In genomic region chr5:31571023-31571608, GRCm38 (mm10) we compare ENCODE assay signal across 9 mouse cellular contexts. TPM values are rescaled to one million over a fixed set of nuclear protein-coding genes. Genes with fewer than 3 reads are reported as not detected.
A peak's percentile ranks its signal among the peaks of the same experiment; 100 is the strongest.
DNase-seq lines count a peak whose midpoint lies in the region; ATAC-seq lines count a peak whose summit lies in the region.
"Had no signal": no experiment of that assay in that cellular context is flagged by ENCODE, and none has a peak within 500 bp of the region (broad histone marks: within the 10 kb centered on the region; RNA-seq: fewer than 3 reads in every experiment).

No protein-coding gene starts in this region.

- H3K9ac ChIP-seq in forebrain, embryonic 16.5 days (replicated peaks; ENCODE audit: low read depth, low read length): no peak overlapping the region
- H3K9ac ChIP-seq in hindbrain, embryonic 11.5 days (ENCODE audit: low read depth, low read length): no peak overlapping the region

- peaks cover 26% of the 10 kb centered on the region for H3K79me2 ChIP-seq in macrophage (ENCODE audit: inconsistent target)

- DNase-seq in adrenal gland, postnatal 14 days: peak; percentile 80
- no peak for DNase-seq in hindbrain, embryonic 11.5 days (ENCODE audit: low spot score)
- peak; percentile 42 to 71 for DNase-seq in left cerebral cortex, adult 9 months (ENCODE audit: low spot score in 2 of 2)
- peak; percentile 42 for DNase-seq in splenic B cell, adult 2 months (ENCODE audit: low read depth, low spot score)

- H3K27me3 ChIP-seq in forebrain, embryonic 16.5 days (replicated peaks; ENCODE audit: control insufficient read depth, insufficient read depth, low read length): no peaks in the 10 kb centered on the region
- H3K27me3 ChIP-seq in hindbrain, embryonic 11.5 days (ENCODE audit: control insufficient read depth, insufficient read depth, low read length): no peaks in the 10 kb centered on the region
- no peaks in the 10 kb centered on the region for H3K27me3 ChIP-seq in splenic B cell, adult 2 months (ENCODE audit: control insufficient read depth, insufficient read depth, low read length, poor library complexity, severe bottlenecking)

- no peaks in the 10 kb centered on the region for H3K36me3 ChIP-seq in forebrain, embryonic 16.5 days (ENCODE audit: control insufficient read depth, insufficient read depth)
- H3K36me3 ChIP-seq in hindbrain, embryonic 11.5 days (ENCODE audit: control insufficient read depth, insufficient read depth, low read length): no peaks in the 10 kb centered on the region
- no peaks in the 10 kb centered on the region for H3K36me3 ChIP-seq in macrophage (ENCODE audit: inconsistent target)
- no peaks in the 10 kb centered on the region for H3K36me3 ChIP-seq in splenic B cell, adult 2 months (ENCODE audit: control insufficient read depth, insufficient read depth, low read length, poor library complexity, severe bottlenecking)

- H3K4me3 ChIP-seq in forebrain, embryonic 16.5 days (replicated peaks; ENCODE audit: low read length): no peak overlapping the region
- no peak overlapping the region for H3K4me3 ChIP-seq in hindbrain, embryonic 11.5 days (ENCODE audit: low read depth, low read length)
- peak overlapping the region; percentile 38 for H3K4me3 ChIP-seq in macrophage (ENCODE audit: inconsistent target)
- H3K4me3 ChIP-seq: erythroblast, embryonic 14.5 days had no signal

- WGBS in forebrain, embryonic 16.5 days: 18% methylated on average over 20 of the region's 20 CpGs
- WGBS in hindbrain, embryonic 11.5 days: 16% methylated on average over 20 of the region's 20 CpGs
- WGBS in macrophage (ENCODE audit: missing documents): 2% methylated on average over 20 of the region's 20 CpGs

- no peak overlapping the region for H3K27ac ChIP-seq in forebrain, embryonic 16.5 days (ENCODE audit: low read length)
- no peak overlapping the region for H3K27ac ChIP-seq in hindbrain, embryonic 11.5 days (ENCODE audit: low read depth, low read length)
- peak overlapping the region; percentile 98 for H3K27ac ChIP-seq in macrophage

- H3K4me1 ChIP-seq in forebrain, embryonic 16.5 days (replicated peaks; ENCODE audit: control insufficient read depth, insufficient read depth, low read length): peaks cover 5% of the 10 kb centered on the region; the same call in 1 of the 2 replicates
- H3K4me1 ChIP-seq in hindbrain, embryonic 11.5 days (replicated peaks; ENCODE audit: control insufficient read depth, insufficient read depth, low read length): no peaks in the 10 kb centered on the region

- peak overlapping the region; percentile 34; the same call in 1 of the 2 replicates for H3K4me2 ChIP-seq in forebrain, embryonic 16.5 days (ENCODE audit: low read length)
- H3K4me2 ChIP-seq in hindbrain, embryonic 11.5 days (replicated peaks; ENCODE audit: low read depth, low read length): peak overlapping the region; percentile 11; the same call in 1 of the 2 replicates

- peak; percentile 20 for ATAC-seq in CD4-positive, CD25-positive, alpha-beta regulatory T cell, adult 4 months
- ATAC-seq in forebrain, embryonic 16.5 days: no peak
- no peak for ATAC-seq in hindbrain, embryonic 11.5 days (ENCODE audit: low FRiP score)
- no peak for ATAC-seq in erythroblast, adult 5-6 weeks (replicated peaks; ENCODE audit: low FRiP score, poor library complexity, severe bottlenecking)

- no peaks in the 10 kb centered on the region for H3K9me3 ChIP-seq in forebrain, embryonic 16.5 days (ENCODE audit: control insufficient read depth, low read length)
- H3K9me3 ChIP-seq in hindbrain, embryonic 11.5 days (ENCODE audit: control insufficient read depth, low read length): no peaks in the 10 kb centered on the region

RNA-seq across cellular contexts. Expression of gene Mrpl33, which starts 25.6 kb away (rescaled TPM):
- polyA plus RNA-seq in CD4-positive, CD25-positive, alpha-beta regulatory T cell, adult 4 months (2017; shearing (Covaris generic)): 100 to 1,000 TPM; 231 to 312 TPM
- 300 and 306 TPM in 2 replicates for total RNA-seq in adrenal gland, postnatal 14 days (2021)
- polyA plus RNA-seq in forebrain, embryonic 16.5 days (2015; fragmentation: Nextera tagmentation; extraction: Ambion mirVana): 196 and 213 TPM in 2 replicates
- polyA plus RNA-seq in hindbrain, embryonic 11.5 days (2014; fragmentation: Nextera tagmentation; extraction: Ambion mirVana): 213 and 215 TPM in 2 replicates
- total RNA-seq in macrophage (2018; cell fraction: chromatin; rRNA removed): 10 to 100 TPM in 25 of 26 experiments, 1 to 10 TPM in 1; 10.0 to 81.9 (median 34.8) TPM
- 100 to 1,000 TPM in 24 of 26 experiments, 10 to 100 TPM in 2; 95.5 to 185 (median 126) TPM for total RNA-seq in macrophage (2018; cell fraction: cytosol; rRNA removed)
- total RNA-seq in macrophage (2018; cell fraction: nucleus; rRNA removed): 100 to 1,000 TPM in 2 of 26 experiments, 10 to 100 TPM in 24; 24.9 to 103 (median 51.3) TPM
- 82.1 to 184 TPM (median 121 TPM) in 3 replicates for polyA plus RNA-seq in macrophage (2018)
- 101 TPM in 2 replicates for total RNA-seq in erythroblast, adult 5-6 weeks (2015; ENCODE audit: low replicate concordance)
- 42.5 and 55.5 TPM in 2 replicates for total RNA-seq in erythroblast, adult 5-6 weeks (2017; ENCODE audit: low replicate concordance)

RNA-seq across cellular contexts. Expression of gene Supt7l, which starts 43.5 kb away (rescaled TPM):
- polyA plus RNA-seq in CD4-positive, CD25-positive, alpha-beta regulatory T cell, adult 4 months (2017; shearing (Covaris generic)): 10 to 100 TPM; 16.4 to 24.3 TPM
- 18.6 and 20.1 TPM in 2 replicates for total RNA-seq in adrenal gland, postnatal 14 days (2021)
- polyA plus RNA-seq in forebrain, embryonic 16.5 days (2015; fragmentation: Nextera tagmentation; extraction: Ambion mirVana): 28.5 and 29.4 TPM in 2 replicates
- 21.3 and 27.4 TPM in 2 replicates for polyA plus RNA-seq in hindbrain, embryonic 11.5 days (2014; fragmentation: Nextera tagmentation; extraction: Ambion mirVana)
- total RNA-seq in macrophage (2018; cell fraction: chromatin; rRNA removed): 10 to 100 TPM in 22 of 26 experiments, 1 to 10 TPM in 4; 5.2 to 38.6 (median 22.7) TPM
- 10 to 100 TPM in 23 of 26 experiments, 1 to 10 TPM in 3; 8.9 to 17.8 (median 15.0) TPM for total RNA-seq in macrophage (2018; cell fraction: cytosol; rRNA removed)
- total RNA-seq in macrophage (2018; cell fraction: nucleus; rRNA removed): 10 to 100 TPM in 22 of 26 experiments, 1 to 10 TPM in 4; 6.1 to 45.5 (median 19.1) TPM
- polyA plus RNA-seq in macrophage (2018): 11.8 to 14.0 TPM (median 13.9 TPM) in 3 replicates
- total RNA-seq in erythroblast, adult 5-6 weeks (2015; ENCODE audit: low replicate concordance): 11.5 and 13.3 TPM in 2 replicates
- 17.8 and 20.8 TPM in 2 replicates for total RNA-seq in erythroblast, adult 5-6 weeks (2017; ENCODE audit: low replicate concordance)

RNA-seq across cellular contexts. Expression of gene Slc4a1ap, which starts 44.3 kb away (rescaled TPM):
- 10 to 100 TPM; 21.8 to 31.2 TPM for polyA plus RNA-seq in CD4-positive, CD25-positive, alpha-beta regulatory T cell, adult 4 months (2017; shearing (Covaris generic))
- 30.1 and 30.4 TPM in 2 replicates for total RNA-seq in adrenal gland, postnatal 14 days (2021)
- 29.7 and 32.7 TPM in 2 replicates for polyA plus RNA-seq in forebrain, embryonic 16.5 days (2015; fragmentation: Nextera tagmentation; extraction: Ambion mirVana)
- 33.4 and 34.9 TPM in 2 replicates for polyA plus RNA-seq in hindbrain, embryonic 11.5 days (2014; fragmentation: Nextera tagmentation; extraction: Ambion mirVana)
- 100 to 1,000 TPM in 3 of 26 experiments, 10 to 100 TPM in 23; 28.1 to 115 (median 73.0) TPM for total RNA-seq in macrophage (2018; cell fraction: chromatin; rRNA removed)
- 10 to 100 TPM; 18.8 to 38.6 (median 29.6) TPM for total RNA-seq in macrophage (2018; cell fraction: cytosol; rRNA removed)
- 10 to 100 TPM; 19.6 to 78.1 (median 37.7) TPM for total RNA-seq in macrophage (2018; cell fraction: nucleus; rRNA removed)
- polyA plus RNA-seq in macrophage (2018): 23.0 to 36.2 TPM (median 27.3 TPM) in 3 replicates
- total RNA-seq in erythroblast, adult 5-6 weeks (2015; ENCODE audit: low replicate concordance): 27.2 and 58.6 TPM in 2 replicates
- 34.2 and 58.8 TPM in 2 replicates for total RNA-seq in erythroblast, adult 5-6 weeks (2017; ENCODE audit: low replicate concordance)
